Mouse (Mus musculus) lung, postnatal 0 days (tissue): ENCODE results near the gene Selenbp1.
A peak's percentile ranks its signal among the peaks of the same experiment; 100 is the strongest.

Experiments used
- CTCF ChIP-seq: IDR thresholded peaks from 2 replicates; pipeline ENCODE4 v1.5.1; 2016; ENCODE audit warnings: antibody characterized with exemption, mild to moderate bottlenecking
- EP300 ChIP-seq: IDR thresholded peaks from 2 replicates; pipeline ENCODE4 v1.6.1; 2016; ENCODE audit warnings: antibody characterized with exemption, mild to moderate bottlenecking, control low read depth

DNA sequence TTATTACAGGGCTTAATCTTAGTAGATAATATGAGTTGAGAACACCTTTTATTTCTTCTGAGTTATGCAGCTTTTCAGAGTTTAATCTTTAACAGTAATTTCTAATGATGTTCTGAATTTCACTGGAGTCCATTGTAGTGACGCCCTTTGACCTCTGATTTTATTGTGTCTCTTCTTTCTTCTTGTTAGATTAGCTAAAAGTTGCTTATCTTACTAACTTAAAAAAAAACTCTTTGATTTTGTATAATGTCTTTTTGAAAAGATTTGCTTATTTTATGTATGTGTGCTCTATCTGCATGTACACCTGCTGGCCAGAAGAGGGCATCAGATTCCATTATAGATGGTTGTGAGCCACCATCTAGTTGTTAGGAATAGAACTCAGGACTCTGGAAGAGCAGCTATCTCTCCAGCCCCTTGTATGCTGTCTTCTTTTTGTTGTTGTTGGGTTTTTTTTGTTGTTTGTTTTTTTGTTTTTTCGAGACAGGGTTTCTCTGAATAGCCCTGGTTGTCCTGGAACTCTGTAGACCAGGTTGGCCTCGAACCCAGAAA is 15.3 kb downstream of the Selenbp1 start:
- TF ChIP-seq CTCF = peak; percentile 71
- TF ChIP-seq EP300 = no peak
